Mouse (Mus musculus) ES-E14 (cell line): ENCODE data around the gene Apeh.

Source experiments
- ZC3H11A ChIP-seq: IDR thresholded peaks from 2 replicates; pipeline ENCODE4 v1.6.1; 2012; ENCODE audit warnings: low read depth, mild to moderate bottlenecking, inconsistent platforms, low read length, borderline replicate concordance
- ZNF384 ChIP-seq: IDR thresholded peaks from 2 replicates; pipeline ENCODE4 v1.6.1; 2012; ENCODE audit warnings: low read depth, low read length, inconsistent platforms

GRCm38 (mm10) chr9:108080168-108080567, 14.2 kb downstream of the Apeh start, which contains the start of gene Mst1:
- TF ChIP-seq ZC3H11A, result no peak
- TF ChIP-seq ZNF384, result no peak
